Mouse (Mus musculus): Measurements from ENCODE around the gene Akip1.

The Akip1 gene

DNA sequence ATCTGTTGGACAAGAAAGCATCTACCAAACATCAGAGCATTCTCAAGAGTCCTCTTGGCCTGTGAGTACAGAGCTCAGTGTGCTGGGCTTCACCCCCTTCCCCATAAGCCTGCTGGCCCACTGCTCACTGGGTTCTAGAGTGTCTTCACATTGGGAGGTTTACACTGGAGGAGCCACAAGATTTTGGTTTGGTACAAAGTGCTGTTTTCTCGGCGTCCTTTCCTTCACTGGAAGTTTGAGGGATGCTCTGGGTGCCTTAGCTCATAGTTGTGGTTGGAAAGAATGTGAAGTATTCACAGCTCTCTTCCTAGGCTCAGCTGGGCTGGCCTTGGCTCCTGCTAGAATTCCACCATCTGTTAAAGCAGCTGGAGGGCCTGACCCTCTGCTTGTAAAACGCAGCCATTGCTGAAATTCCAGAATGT is 5.5 kb downstream of the Akip1 start:
- no peak for DNase-seq

- DNase-seq, result no peak
Observed at GRCm38 (mm10) chr7:109710069-109710468, 6.6 kb downstream of the Akip1 start.

DNA sequence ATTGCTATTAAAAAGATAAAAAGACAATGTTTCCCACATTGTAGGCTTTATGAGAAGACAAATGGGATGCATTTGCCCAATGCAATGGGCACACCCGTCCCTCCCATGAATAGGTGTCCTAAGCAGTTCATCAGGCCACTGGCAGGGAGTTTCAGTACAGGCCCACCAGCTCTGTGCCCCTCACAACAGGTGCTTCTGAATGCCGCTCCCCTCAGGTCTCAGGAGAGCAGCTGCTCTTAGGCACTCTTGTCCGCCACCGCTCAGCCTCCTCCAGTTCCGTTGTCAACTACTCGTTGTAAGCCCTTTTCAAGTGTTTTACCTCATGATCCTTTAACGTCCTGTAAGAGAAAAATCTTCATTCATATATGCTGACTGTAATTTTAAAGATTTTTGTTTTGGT is 8.7 kb downstream of the Akip1 start:
- DNase-seq, result no peak

DNA sequence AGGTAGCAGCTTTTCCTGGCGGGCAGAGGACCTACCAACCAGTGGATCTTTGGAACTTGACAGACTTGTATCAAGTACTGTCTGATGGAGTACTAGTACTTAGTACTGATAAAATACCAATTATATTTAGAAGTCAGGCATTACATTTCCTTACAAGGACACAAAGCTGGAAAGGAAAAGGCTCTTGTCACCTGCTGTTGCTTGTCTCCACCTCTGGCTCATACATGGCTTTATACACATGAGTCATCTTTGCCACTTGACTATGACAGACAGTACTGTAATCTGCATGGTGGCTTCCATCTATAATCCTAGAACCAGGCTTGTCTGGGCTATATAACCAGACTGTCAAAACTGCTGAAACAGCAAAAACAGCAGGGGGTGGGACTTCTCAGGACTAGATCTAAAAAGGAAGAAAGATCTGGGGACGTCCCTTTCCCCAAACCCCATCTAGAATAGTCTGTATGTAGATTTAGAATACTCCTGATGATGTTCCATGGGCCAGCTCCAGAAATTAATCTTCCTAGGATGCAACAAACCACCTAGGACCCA is 10.0 kb downstream of the Akip1 start:
- DNase-seq, result no peak

- no peak for DNase-seq
Observed at GRCm38 (mm10) chr7:109719286-109719685, 15.8 kb downstream of the Akip1 start.

GRCm38 (mm10) chr7:109722618-109723017 is 19.1 kb downstream of the Akip1 start:
- DNase-seq, result no peak

DNA sequence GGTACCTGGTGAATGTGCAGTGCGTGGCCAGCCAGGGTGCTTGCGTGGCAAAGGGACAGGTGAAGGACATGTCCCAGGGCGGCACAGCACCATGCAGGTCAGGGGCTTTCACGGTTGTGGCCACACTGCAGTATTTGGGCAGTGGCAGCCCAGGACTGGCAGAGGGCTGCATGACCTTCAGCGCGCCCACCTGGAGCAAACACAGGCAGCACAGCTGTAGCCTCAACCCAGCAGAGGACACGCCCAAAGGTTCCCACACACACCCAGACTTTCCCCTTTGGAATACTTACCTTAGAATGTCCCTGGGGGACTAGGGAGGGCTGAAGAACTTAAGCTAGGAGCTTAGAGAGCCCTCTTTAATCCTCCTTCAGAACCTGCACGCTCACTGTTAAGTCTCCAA is 19.6 kb downstream of the Akip1 start:
- no peak for DNase-seq

- no peak for DNase-seq
Observed at GRCm38 (mm10) chr7:109723697-109724096, 20.2 kb downstream of the Akip1 start, which contains the start of gene BC051019. Gene BC051019, minus strand, starts transcription at chr7:109723850.

DNA sequence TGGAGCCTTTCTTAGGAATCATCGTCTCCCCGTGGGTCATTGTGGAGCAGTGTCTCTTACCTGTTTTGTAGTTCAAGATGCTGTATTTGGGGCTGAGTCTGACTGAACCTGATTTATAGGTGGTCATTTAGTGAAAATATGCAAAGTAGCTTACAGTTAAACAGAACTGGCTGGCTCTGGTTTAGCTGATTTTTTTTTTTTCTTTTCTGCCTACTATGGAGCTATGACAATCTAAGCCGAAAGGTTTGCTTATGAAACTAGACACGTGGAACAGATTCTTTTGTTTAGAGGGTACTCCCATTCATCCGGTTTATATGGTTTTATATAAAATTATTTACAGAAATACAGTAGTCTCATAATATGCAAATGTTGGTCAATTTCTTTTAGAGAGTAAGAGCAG is 28.1 kb downstream of the Akip1 start, which contains the start of gene Ascl3:
Gene Ascl3 (minus strand): TSS at position 101 of the 400 bp plus-strand sequence.
- no peak for DNase-seq

- no peak for DNase-seq
Observed at GRCm38 (mm10) chr7:109734806-109735205, 31.3 kb downstream of the Akip1 start.

DNA sequence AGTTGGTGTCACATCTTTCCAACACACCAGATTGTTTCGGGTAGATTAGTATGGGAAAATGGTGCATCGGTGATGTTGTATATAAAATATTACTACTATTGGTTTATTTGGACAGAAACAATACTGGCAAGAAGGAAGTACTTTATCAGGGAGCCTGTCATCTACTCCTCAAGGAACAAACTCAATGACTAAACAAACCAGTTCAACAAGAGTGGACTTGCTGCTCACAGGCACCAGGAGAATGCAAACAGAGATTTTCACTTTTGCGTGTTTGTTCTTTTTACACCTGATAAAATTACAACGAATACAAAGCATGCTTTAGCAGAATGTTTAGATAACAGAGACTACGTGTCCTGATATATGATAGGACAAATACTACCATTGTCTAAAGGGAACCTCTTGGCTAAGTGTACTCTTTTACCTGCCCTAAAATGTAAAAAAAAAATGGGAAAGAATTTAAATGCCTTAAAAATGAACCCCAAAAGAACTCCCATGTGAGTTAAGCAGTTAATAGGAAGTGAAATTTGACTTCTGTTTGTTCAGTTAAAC is 36.4 kb downstream of the Akip1 start:
- no peak for DNase-seq

DNA sequence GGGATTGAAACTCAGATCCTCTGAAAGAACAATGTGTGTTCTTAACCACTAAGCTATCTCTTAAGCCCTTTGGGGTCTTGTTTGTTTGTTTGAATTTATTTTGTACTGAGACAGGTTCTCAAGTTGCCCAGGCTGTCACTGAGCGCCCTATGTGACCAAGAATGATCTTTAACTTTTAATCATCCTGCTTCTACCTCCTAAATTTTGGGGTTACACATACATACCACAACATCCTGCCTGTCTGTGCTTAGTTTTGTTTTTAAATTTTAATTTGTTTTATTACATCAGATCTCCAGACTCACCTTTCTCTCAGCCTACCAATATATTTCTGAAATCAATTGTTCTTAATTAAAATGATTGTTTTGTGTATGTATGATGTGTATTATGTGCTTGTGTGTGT is 37.6 kb downstream of the Akip1 start:
- no peak for DNase-seq

GRCm38 (mm10) chr7:109741703-109742102 is 38.2 kb downstream of the Akip1 start:
- no peak for DNase-seq

- DNase-seq, result no peak
Observed at GRCm38 (mm10) chr7:109747747-109748146, 44.3 kb downstream of the Akip1 start.

DNA sequence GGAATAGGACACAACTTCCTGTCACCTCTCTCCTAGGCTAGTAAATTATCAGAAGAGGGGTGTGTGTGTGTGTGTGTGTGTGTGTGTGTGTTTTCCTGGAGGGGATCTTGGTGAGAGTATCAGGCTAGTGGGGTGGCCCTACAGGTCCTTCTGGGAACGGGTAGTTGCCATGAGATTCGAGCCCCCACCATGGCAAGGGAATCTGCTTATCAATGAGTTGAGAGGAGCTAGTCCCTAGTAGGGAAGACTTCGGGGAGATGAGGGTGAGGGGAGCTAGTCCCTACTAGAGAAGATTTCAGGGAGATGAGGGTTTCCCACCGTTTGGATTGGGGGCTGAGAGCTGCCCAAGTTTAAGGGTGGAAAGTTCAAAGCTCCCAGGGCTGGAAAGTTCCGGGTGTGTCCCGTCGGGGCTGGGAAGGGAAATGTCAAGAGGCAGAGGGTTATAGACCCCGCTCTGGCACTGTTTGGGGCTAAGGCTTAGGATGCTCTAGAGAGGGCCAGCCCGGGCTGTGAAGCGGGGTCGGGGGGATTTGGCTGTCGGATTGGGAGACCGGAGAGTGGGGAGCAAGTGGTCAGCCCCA is 48.0 kb downstream of the Akip1 start:
- DNase-seq, result no peak

- peak; percentile 88 for DNase-seq
Observed at GRCm38 (mm10) chr7:109752008-109752925, 48.8 kb downstream of the Akip1 start, which contains the start of gene Tmem9b. Gene Tmem9b, minus strand, starts transcription at chr7:109752875.

GRCm38 (mm10) chr7:109754034-109754433 is 50.5 kb downstream of the Akip1 start:
- DNase-seq, result no peak

GRCm38 (mm10) chr7:109756291-109756690 is 52.8 kb downstream of the Akip1 start:
- no peak for DNase-seq
